Mouse (Mus musculus) heart, postnatal 0 days (tissue): Measurements from ENCODE around the gene Map3k20. TPM values are rescaled to one million over a fixed set of nuclear protein-coding genes. Genes with fewer than 3 reads are reported as not detected.

Source experiments
- ATAC-seq: fragments of 200-750 bp; cut with Nextera tagmentation; 2 replicates; pipeline ENCODE4 v1.8.0; 2017; ENCODE audit warnings: low read depth, moderate number of reproducible peaks, moderate library complexity; ENCODE audit not compliant: insufficient read depth
- DNase-seq: peaks from one replicate; pipeline ENCODE4 v3.0.0-alpha.2; 2016; ENCODE audit warnings: low spot score
- H3K27ac ChIP-seq: fragments of 300-500 bp; sonication (generic); 2 replicates; pipeline ENCODE4 v1.5.1; 2014; ENCODE audit warnings: low read depth, mild to moderate bottlenecking
- H3K27me3 ChIP-seq: fragments of 300-500 bp; sonication (generic); 2 replicates; pipeline ENCODE4 v1.6.1; 2014; ENCODE audit warnings: low read length, mixed read lengths; ENCODE audit not compliant: control insufficient read depth, insufficient read depth
- H3K36me3 ChIP-seq: fragments of 300-500 bp; sonication (generic); replicated peaks from 2 replicates; pipeline ENCODE4 v1.6.1; 2014; ENCODE audit warnings: low read length, mixed read lengths; ENCODE audit not compliant: control insufficient read depth, insufficient read depth
- H3K4me1 ChIP-seq: fragments of 300-500 bp; sonication (generic); 2 replicates; pipeline ENCODE4 v1.6.1; 2014; ENCODE audit warnings: antibody characterized with exemption; ENCODE audit not compliant: control insufficient read depth, insufficient read depth
- H3K4me2 ChIP-seq: fragments of 300-500 bp; sonication (generic); 2 replicates; pipeline ENCODE4 v1.6.1; 2014; ENCODE audit warnings: low read depth, mild to moderate bottlenecking, low read length, moderate library complexity
- H3K4me3 ChIP-seq: fragments of 300-500 bp; sonication (generic); 2 replicates; pipeline ENCODE4 v1.5.1; 2014; ENCODE audit warnings: low read depth, low read length
- H3K9ac ChIP-seq: fragments of 300-500 bp; sonication (generic); replicated peaks from 2 replicates; pipeline ENCODE4 v1.6.1; 2014; ENCODE audit warnings: low read depth, low read length, mixed read lengths
- H3K9me3 ChIP-seq: fragments of 300-500 bp; sonication (generic); replicated peaks from 2 replicates; pipeline ENCODE4 v1.6.1; 2016; ENCODE audit warnings: low read length; ENCODE audit not compliant: control insufficient read depth
- CTCF ChIP-seq: IDR thresholded peaks from 2 replicates; pipeline ENCODE4 v1.5.1; 2016; ENCODE audit warnings: antibody characterized with exemption, control low read depth, low read depth
- EP300 ChIP-seq: IDR thresholded peaks from 2 replicates; pipeline ENCODE4 v1.6.1; 2016; ENCODE audit warnings: antibody characterized with exemption, low read depth
- WGBS: fragments of 180-500 bp; shearing (Covaris S2); extraction: QIAGEN DNeasy Blood & Tissue Kit; methylation state at CpG from one replicate; pipeline ENCODE4 v1.1.7; 2014; 5-methylcytosine and 5-hydroxymethylcytosine counted together
- polyA plus RNA-seq: library from polyadenylated mRNA; unstranded; fragments of >200 nt; fragmentation: Nextera tagmentation; extraction: Ambion mirVana; gene quantifications from 2 replicates; pipeline ENCODE4 v1.2.1, GENCODE M21; 2015
- total RNA-seq: library from RNA; depleted of rRNA; stranded (reverse); fragments of >200 nt; gene quantifications from 2 replicates; pipeline ENCODE4 v1.2.3, GENCODE M21; 2014; ENCODE audit warnings: low replicate concordance

Map3k20 gene
- total and polyA plus RNA-seq, 2 experiments from 2014 or later, result 26.1 to 95.0 TPM

- no peak for ATAC-seq
- no peak for TF ChIP-seq CTCF
- TF ChIP-seq EP300, result no peak
- Histone ChIP-seq H3K4me1 (no peaks in the 10 kb centered on the region; the same call in 1 of the 2 replicates), H3K4me3 (no peak overlapping the region), H3K9ac (no peak overlapping the region), H3K9me3 (no peaks in the 10 kb centered on the region; the same call in 1 of the 2 replicates), H3K27me3 (no peaks in the 10 kb centered on the region), H3K27ac (no peak overlapping the region), H3K4me2 (no peak overlapping the region), H3K36me3 (0 out of 2 replicates have a peak, but pooled peaks cover 15% of the 10 kb centered on the region)
- 85% methylated on average over 10 of the region's 10 CpGs for WGBS
- DNase-seq, result no peak
These were observed 71.0 kb downstream of the Map3k20 start for GRCm38 (mm10) chr2:72356471-72356870.

GRCm38 (mm10) chr2:72361572-72361971 lies 76.1 kb downstream of the Map3k20 start:
- Histone ChIP-seq H3K27me3 (no peaks in the 10 kb centered on the region), H3K27ac (peak overlapping the region; percentile 13), H3K4me3 (no peak overlapping the region), H3K4me2 (no peak overlapping the region), H3K36me3 (0 out of 2 replicates have a peak, but pooled peaks cover 11% of the 10 kb centered on the region), H3K9me3 (no peaks in the 10 kb centered on the region; the same call in 1 of the 2 replicates), H3K9ac (no peak overlapping the region), H3K4me1 (peaks cover 19% of the 10 kb centered on the region)
- WGBS, result 39% methylated on average over 3 of the region's 3 CpGs
- ATAC-seq (peak; percentile 44), DNase-seq (no peak)
- no peak for TF ChIP-seq EP300

DNA sequence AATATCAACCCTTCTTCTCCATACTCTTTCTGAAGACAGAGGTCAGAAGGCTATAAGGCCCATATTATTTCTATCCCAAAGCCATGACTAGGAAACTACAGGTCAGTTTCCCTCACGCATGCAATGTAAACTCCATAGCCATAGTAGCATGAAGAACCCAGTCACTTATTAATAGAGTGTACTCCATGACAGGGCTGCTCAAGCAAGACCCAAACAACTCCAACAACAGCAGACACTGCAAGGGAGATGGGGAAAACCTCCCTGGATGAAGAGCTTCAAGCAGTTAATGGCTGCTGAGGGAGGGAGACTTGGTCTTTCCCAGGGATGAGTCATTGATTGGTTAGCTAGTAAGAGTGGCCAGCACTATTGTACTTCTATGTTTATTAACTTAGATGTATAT lies 78.0 kb downstream of the Map3k20 start:
- Histone ChIP-seq H3K36me3 (0 out of 2 replicates have a peak, but pooled peaks cover 4% of the 10 kb centered on the region), H3K9ac (no peak overlapping the region), H3K4me3 (no peak overlapping the region), H3K9me3 (no peaks in the 10 kb centered on the region; the same call in 1 of the 2 replicates), H3K4me2 (no peak overlapping the region), H3K27me3 (no peaks in the 10 kb centered on the region), H3K27ac (no peak overlapping the region), H3K4me1 (peaks cover 24% of the 10 kb centered on the region)
- DNase-seq (no peak), ATAC-seq (no peak)
- TF ChIP-seq EP300 (no peak), CTCF (no peak)
- 90% methylated on average over 1 of the region's 1 CpGs for WGBS

DNA sequence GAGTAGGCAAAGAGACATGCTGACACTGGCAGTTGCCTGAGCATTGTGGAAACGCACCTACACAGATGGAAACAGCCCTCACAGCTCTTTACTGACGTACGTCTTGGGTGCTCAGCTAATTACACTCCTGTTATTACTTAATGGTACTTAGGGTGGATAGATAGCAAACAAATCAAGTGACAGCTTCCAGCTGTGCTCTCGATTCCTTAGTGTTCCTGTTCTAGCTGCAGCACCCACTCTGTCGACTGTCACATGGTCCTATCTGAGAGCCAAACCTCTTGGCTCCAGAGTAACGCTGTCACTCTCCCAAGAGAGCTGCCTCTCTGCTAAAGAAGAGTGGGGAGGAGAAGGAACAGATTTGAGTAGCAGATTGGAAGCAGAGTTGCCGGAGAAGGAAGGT lies 80.5 kb downstream of the Map3k20 start:
- Histone ChIP-seq H3K9me3 (no peaks in the 10 kb centered on the region), H3K27ac (peak overlapping the region; percentile 36), H3K4me3 (no peak overlapping the region), H3K9ac (no peak overlapping the region), H3K4me2 (no peak overlapping the region), H3K27me3 (no peaks in the 10 kb centered on the region), H3K4me1 (peaks cover 34% of the 10 kb centered on the region), H3K36me3 (0 out of 2 replicates have a peak, but pooled peaks cover 6% of the 10 kb centered on the region)
- peak; percentile 52 for DNase-seq
- TF ChIP-seq EP300 (no peak), CTCF (no peak)
- ATAC-seq, result peak; percentile 65; the same call in 1 of the 2 replicates
- WGBS, result 23% methylated on average over 7 of the region's 7 CpGs

- Histone ChIP-seq H3K27ac (peak overlapping the region; percentile 36; the same call in 1 of the 2 replicates), H3K27me3 (no peaks in the 10 kb centered on the region), H3K4me2 (no peak overlapping the region), H3K4me1 (peaks cover 34% of the 10 kb centered on the region), H3K4me3 (no peak overlapping the region), H3K9ac (no peak overlapping the region), H3K36me3 (peaks cover 11% of the 10 kb centered on the region; the same call in 1 of the 2 replicates), H3K9me3 (no peaks in the 10 kb centered on the region)
- 65% methylated on average over 5 of the region's 5 CpGs for WGBS
- ATAC-seq, result no peak
- TF ChIP-seq EP300 (no peak), CTCF (no peak)
- DNase-seq, result no peak
These were observed 81.1 kb downstream of the Map3k20 start for GRCm38 (mm10) chr2:72366503-72366902.

GRCm38 (mm10) chr2:72367850-72368249 lies 82.4 kb downstream of the Map3k20 start:
- no peak for TF ChIP-seq EP300
- no peak for TF ChIP-seq CTCF

More at GRCm38 (mm10) chr2:72367850-72368249, 82.4 kb downstream of the Map3k20 start:
- ATAC-seq, result no peak
- Histone ChIP-seq H3K27ac (no peak overlapping the region), H3K4me1 (peaks cover 34% of the 10 kb centered on the region), H3K9me3 (no peaks in the 10 kb centered on the region), H3K36me3 (peaks cover 24% of the 10 kb centered on the region; the same call in 1 of the 2 replicates), H3K9ac (no peak overlapping the region), H3K4me3 (no peak overlapping the region), H3K27me3 (no peaks in the 10 kb centered on the region), H3K4me2 (no peak overlapping the region)
- 91% methylated on average over 5 of the region's 5 CpGs for WGBS
- DNase-seq, result no peak
